Mouse (Mus musculus) brain, embryonic 14.5 days (tissue): ENCODE data around the gene Nap1l2.

Experiments used
- CTCF ChIP-seq: fragments of 200-500 bp; IDR thresholded peaks from 2 replicates; pipeline ENCODE4 v1.5.1; 2012; ENCODE audit warnings: inconsistent platforms, mild to moderate bottlenecking, moderate library complexity, borderline replicate concordance; ENCODE audit not compliant: insufficient read depth, insufficient read length; ENCODE audit errors: extremely low read depth
- POLR2A ChIP-seq: fragments of 200-500 bp; IDR thresholded peaks from 2 replicates; pipeline ENCODE4 v1.6.1; 2012; ENCODE audit warnings: mild to moderate bottlenecking, inconsistent platforms, borderline replicate concordance; ENCODE audit not compliant: poor library complexity, insufficient read depth, insufficient read length, severe bottlenecking; ENCODE audit errors: extremely low read depth

DNA sequence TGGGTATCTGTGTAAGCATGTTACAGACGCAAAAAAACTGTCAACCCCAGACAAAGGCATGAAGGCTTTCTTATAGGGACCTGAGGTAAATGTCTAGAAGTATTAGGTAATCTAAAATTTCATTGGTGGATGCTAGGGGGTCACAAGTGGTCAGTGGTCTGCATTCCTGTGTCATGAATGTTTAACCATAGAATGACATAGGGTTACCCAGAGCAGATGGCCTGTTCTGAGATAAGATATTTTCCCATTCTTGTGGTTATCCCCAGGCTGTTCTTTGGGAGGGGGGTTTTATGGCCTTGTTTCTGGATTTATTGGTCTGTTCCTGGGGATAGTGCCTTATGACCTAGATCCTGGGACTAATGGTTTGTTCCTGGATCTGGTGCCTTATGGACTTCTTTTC is 30.3 kb downstream of the Nap1l2 start:
- TF ChIP-seq CTCF, result no peak
- TF ChIP-seq POLR2A, result no peak
